Mouse (Mus musculus) liver (tissue): ENCODE measurements at regions not wholly inside any gene's neighbourhood (a gene's known extent, or its start where the extent isn't known, plus 50 kb on each side); places are given as distances from the start of the nearest gene placed in this dataset.

Experiments
- DNase-seq: peaks from one replicate; pipeline ENCODE4 v3.0.0-alpha.2; 2020; ENCODE audit warnings: mixed read lengths

GRCm38 (mm10) chr4:107736866-107737265 lies 52.8 kb upstream of the Dmrtb1 start:
- no peak for DNase-seq

GRCm38 (mm10) chr4:107737907-107738306 lies 53.9 kb upstream of the Dmrtb1 start:
- peak; percentile 83 for DNase-seq

- DNase-seq: no peak
These were observed 54.7 kb upstream of the Dmrtb1 start for GRCm38 (mm10) chr4:107738776-107739175.

- no peak for DNase-seq
These were observed 55.9 kb upstream of the Dmrtb1 start for GRCm38 (mm10) chr4:107739789-107740405.

GRCm38 (mm10) chr4:107743646-107744045 lies 58.4 kb upstream of the Lrp8 start:
- DNase-seq: no peak

- no peak for DNase-seq
These were observed 55.7 kb upstream of the Lrp8 start for GRCm38 (mm10) chr4:107746366-107746765.

GRCm38 (mm10) chr4:107746923-107747431 lies 55.1 kb upstream of the Lrp8 start:
- DNase-seq: peak; percentile 37

GRCm38 (mm10) chr4:107747454-107747853 lies 54.6 kb upstream of the Lrp8 start:
- DNase-seq: no peak

GRCm38 (mm10) chr4:107747907-107748628 lies 54.0 kb upstream of the Lrp8 start:
- DNase-seq: no peak

GRCm38 (mm10) chr4:107749045-107749444 lies 53.0 kb upstream of the Lrp8 start:
- no peak for DNase-seq

- peak; percentile 22 for DNase-seq
These were observed 52.0 kb upstream of the Lrp8 start for GRCm38 (mm10) chr4:107750017-107750416.
